Mouse (Mus musculus): ENCODE results near the gene Zfand3. TPM values are rescaled to one million over a fixed set of nuclear protein-coding genes. Genes with fewer than 3 reads are reported as not detected.

Zfand3 gene
- total RNA-seq, 2 experiments from 2014 or later: 99.7 to 103 TPM

- Histone ChIP-seq H3K4me3 (no peak overlapping the region), H3K27ac (no peak overlapping the region)
- intact Hi-C loops (cut with DNase I): no loop called here
- no peak for DNase-seq (ENCODE audit: extremely low spot score in 1 of 2, low spot score in 2 of 2)
- TF ChIP-seq CTCF (IDR thresholded peaks at IDR 0.05): no peak
Observed at GRCm38 (mm10) chr17:30058594-30058993, 54.1 kb downstream of the Zfand3 start.

- DNase-seq (ENCODE audit: extremely low spot score in 1 of 2, low spot score in 2 of 2): no peak
- TF ChIP-seq CTCF (IDR thresholded peaks at IDR 0.05): no peak
- no peak overlapping the region for H3K4me3 ChIP-seq
- intact Hi-C loops (cut with DNase I): no loop called here
- H3K27ac ChIP-seq: no peak overlapping the region
Observed at GRCm38 (mm10) chr17:30059066-30059465, 54.5 kb downstream of the Zfand3 start.

GRCm38 (mm10) chr17:30061100-30061837, 56.7 kb downstream of the Zfand3 start:
- no peak overlapping the region for H3K27ac ChIP-seq
- no peak overlapping the region for H3K4me3 ChIP-seq
- intact Hi-C loops (cut with DNase I): no loop called here
- no peak for DNase-seq (ENCODE audit: extremely low spot score in 1 of 2, low spot score in 2 of 2)
- TF ChIP-seq CTCF (IDR thresholded peaks at IDR 0.05): no peak

- intact Hi-C loops (cut with DNase I): no loop called here
Observed at GRCm38 (mm10) chr17:30063849-30064248, 59.3 kb downstream of the Zfand3 start.

GRCm38 (mm10) chr17:30064746-30065145, 60.2 kb downstream of the Zfand3 start:
- TF ChIP-seq CTCF (IDR thresholded peaks at IDR 0.05): no peak
- H3K27ac ChIP-seq: peak overlapping the region; percentile 26; the same call in 1 of the 2 replicates
- no peak overlapping the region for H3K4me3 ChIP-seq
- DNase-seq (ENCODE audit: extremely low spot score in 1 of 2, low spot score in 2 of 2): no peak
- intact Hi-C loops (cut with DNase I): no loop called here

More at GRCm38 (mm10) chr17:30063849-30064248, 59.3 kb downstream of the Zfand3 start:
- Histone ChIP-seq H3K4me3 (no peak overlapping the region), H3K27ac (no peak overlapping the region)
- no peak for DNase-seq (ENCODE audit: extremely low spot score in 1 of 2, low spot score in 2 of 2)
- no peak for TF ChIP-seq CTCF (IDR thresholded peaks at IDR 0.05)

- no peak for TF ChIP-seq CTCF (IDR thresholded peaks at IDR 0.05)
Observed at GRCm38 (mm10) chr17:30069776-30070175, 65.2 kb downstream of the Zfand3 start.

GRCm38 (mm10) chr17:30070631-30071030, 66.1 kb downstream of the Zfand3 start:
- no peak for TF ChIP-seq CTCF (IDR thresholded peaks at IDR 0.05)
- Histone ChIP-seq H3K4me3 (no peak overlapping the region), H3K27ac (no peak overlapping the region)
- DNase-seq (ENCODE audit: extremely low spot score in 1 of 2, low spot score in 2 of 2): peak; percentile 41 to 56
- intact Hi-C loops (cut with DNase I): no loop called here

More at GRCm38 (mm10) chr17:30069776-30070175, 65.2 kb downstream of the Zfand3 start:
- no peak for DNase-seq (ENCODE audit: extremely low spot score in 1 of 2, low spot score in 2 of 2)
- Histone ChIP-seq H3K27ac (no peak overlapping the region), H3K4me3 (no peak overlapping the region)
- intact Hi-C loops (cut with DNase I): no loop called here

GRCm38 (mm10) chr17:30072613-30073012, 68.1 kb downstream of the Zfand3 start:
- no peak for TF ChIP-seq CTCF (IDR thresholded peaks at IDR 0.05)
- DNase-seq (ENCODE audit: extremely low spot score in 1 of 2, low spot score in 2 of 2): no peak
- Histone ChIP-seq H3K27ac (no peak overlapping the region), H3K4me3 (no peak overlapping the region)
- intact Hi-C loops (cut with DNase I): no loop called here

- Histone ChIP-seq H3K4me3 (no peak overlapping the region), H3K27ac (no peak overlapping the region; the same call in 1 of the 2 replicates)
- TF ChIP-seq CTCF (IDR thresholded peaks at IDR 0.05): no peak
- intact Hi-C loops (cut with DNase I): no loop called here
- no peak for DNase-seq (ENCODE audit: extremely low spot score in 1 of 2, low spot score in 2 of 2)
Observed at GRCm38 (mm10) chr17:30075896-30076295, 71.4 kb downstream of the Zfand3 start.

- no peak overlapping the region for H3K27ac ChIP-seq
- intact Hi-C loops (cut with DNase I): no loop called here
Observed at GRCm38 (mm10) chr17:30084007-30084406, 79.5 kb downstream of the Zfand3 start.

GRCm38 (mm10) chr17:30086695-30087094, 82.2 kb downstream of the Zfand3 start:
- TF ChIP-seq CTCF (IDR thresholded peaks at IDR 0.05): no peak
- Histone ChIP-seq H3K27ac (no peak overlapping the region), H3K4me3 (no peak overlapping the region)
- no peak for DNase-seq (ENCODE audit: extremely low spot score in 1 of 2, low spot score in 2 of 2)
- intact Hi-C loops (cut with DNase I): no loop called here

More at GRCm38 (mm10) chr17:30084007-30084406, 79.5 kb downstream of the Zfand3 start:
- peak; percentile 28 to 66 for DNase-seq (ENCODE audit: extremely low spot score in 1 of 2, low spot score in 2 of 2)
- H3K4me3 ChIP-seq: no peak overlapping the region
- TF ChIP-seq CTCF (IDR thresholded peaks at IDR 0.05): no peak; the same call in 1 of the 2 replicates

- intact Hi-C loops (cut with DNase I): no loop called here
- no peak for DNase-seq (ENCODE audit: extremely low spot score in 1 of 2, low spot score in 2 of 2)
- no peak for TF ChIP-seq CTCF (IDR thresholded peaks at IDR 0.05)
- H3K27ac ChIP-seq: no peak overlapping the region
- H3K4me3 ChIP-seq: no peak overlapping the region
Observed at GRCm38 (mm10) chr17:30088431-30088830, 83.9 kb downstream of the Zfand3 start.

- intact Hi-C loops (cut with DNase I): no loop called here
- no peak overlapping the region for H3K27ac ChIP-seq
- DNase-seq (ENCODE audit: extremely low spot score in 1 of 2, low spot score in 2 of 2): no peak
- H3K4me3 ChIP-seq: no peak overlapping the region
- no peak for TF ChIP-seq CTCF (IDR thresholded peaks at IDR 0.05)
Observed at GRCm38 (mm10) chr17:30090416-30090815, 85.9 kb downstream of the Zfand3 start.
